Mouse (Mus musculus) spleen, adult 2 months (tissue): Measurements from ENCODE around the gene Nup54. TPM values are rescaled to one million over a fixed set of nuclear protein-coding genes. Genes with fewer than 3 reads are reported as not detected.

Experiments used
- DNase-seq, 2 experiments: peaks; one replicate each; pipeline versions ENCODE4 v3.0.0 to v3.0.0-alpha.2; 2012 to 2021; ENCODE audit warnings: low spot score in 2 of 2, low read depth in 1 of 2
- H3K27ac ChIP-seq: fragments of 200-500 bp; 2 replicates; pipeline ENCODE4 v1.5.1; 2012; ENCODE audit warnings: low read length, inconsistent platforms; ENCODE audit not compliant: insufficient read depth
- H3K27me3 ChIP-seq: fragments of 200-500 bp; 2 replicates; pipeline ENCODE4 v1.6.1; 2012; ENCODE audit warnings: mild to moderate bottlenecking, moderate library complexity, low read length, inconsistent platforms; ENCODE audit not compliant: control insufficient read depth, insufficient read depth
- H3K36me3 ChIP-seq: fragments of 200-500 bp; 2 replicates; pipeline ENCODE4 v1.6.1; 2012; ENCODE audit warnings: mild to moderate bottlenecking, low read length, inconsistent platforms; ENCODE audit not compliant: control insufficient read depth, insufficient read depth
- H3K4me1 ChIP-seq: fragments of 200-500 bp; 2 replicates; pipeline ENCODE4 v1.6.1; 2011; ENCODE audit warnings: inconsistent platforms; ENCODE audit not compliant: control insufficient read depth, insufficient read depth, insufficient read length
- H3K4me3 ChIP-seq: fragments of 200-500 bp; 2 replicates; pipeline ENCODE4 v1.5.1; 2011; ENCODE audit warnings: mild to moderate bottlenecking, inconsistent platforms; ENCODE audit not compliant: insufficient read depth, insufficient read length; ENCODE audit errors: extremely low read depth
- CTCF ChIP-seq: fragments of 200-500 bp; IDR thresholded peaks from 2 replicates; pipeline ENCODE4 v1.5.1; 2011; ENCODE audit warnings: mild to moderate bottlenecking, inconsistent platforms; ENCODE audit not compliant: insufficient read depth, insufficient read length, insufficient replicate concordance; ENCODE audit errors: extremely low read depth
- POLR2A ChIP-seq: fragments of 200-500 bp; IDR thresholded peaks from 2 replicates; pipeline ENCODE4 v1.6.1; 2011; ENCODE audit warnings: low read depth, low read length, inconsistent platforms
- WGBS: fragments of 180-500 bp; shearing (Covaris S2); methylation state at CpG from one replicate; pipeline ENCODE4 v1.1.7; 2018; 5-methylcytosine and 5-hydroxymethylcytosine counted together
- polyA plus RNA-seq: library from polyadenylated mRNA; depleted of rRNA; stranded (reverse); fragments of >200 nt; gene quantifications from 2 replicates; pipeline ENCODE4 v1.2.3, GENCODE M21; 2012

Gene Nup54
- polyA plus RNA-seq, 1 experiment, result 12.4 TPM

- H3K36me3 ChIP-seq, result no peaks in the 10 kb centered on the region
- 81% methylated on average over 8 of the region's 8 CpGs for WGBS
- no peak overlapping the region for H3K27ac ChIP-seq
- no peaks in the 10 kb centered on the region for H3K27me3 ChIP-seq
- TF ChIP-seq CTCF (no peak), POLR2A (no peak)
- no peak overlapping the region for H3K4me3 ChIP-seq
- DNase-seq, result no peak
- H3K4me1 ChIP-seq, result no peaks in the 10 kb centered on the region
Measured at GRCm38 (mm10) chr5:92390615-92391014, 44.4 kb downstream of the Nup54 start.

GRCm38 (mm10) chr5:92389977-92390376, 45.0 kb downstream of the Nup54 start:
- H3K27ac ChIP-seq, result no peak overlapping the region
- H3K4me1 ChIP-seq, result no peaks in the 10 kb centered on the region
- no peaks in the 10 kb centered on the region for H3K36me3 ChIP-seq
- H3K27me3 ChIP-seq, result no peaks in the 10 kb centered on the region
- TF ChIP-seq POLR2A, result no peak
- TF ChIP-seq CTCF, result no peak
- WGBS, result 77% methylated on average over 2 of the region's 2 CpGs
- no peak overlapping the region for H3K4me3 ChIP-seq
- DNase-seq, result no peak

GRCm38 (mm10) chr5:92387433-92387832, 47.6 kb downstream of the Nup54 start:
- H3K4me3 ChIP-seq, result no peak overlapping the region
- 84% methylated on average over 11 of the region's 11 CpGs for WGBS
- no peaks in the 10 kb centered on the region for H3K27me3 ChIP-seq
- H3K27ac ChIP-seq, result no peak overlapping the region
- no peaks in the 10 kb centered on the region for H3K4me1 ChIP-seq
- no peak for DNase-seq
- no peaks in the 10 kb centered on the region for H3K36me3 ChIP-seq
- TF ChIP-seq CTCF, result no peak
- TF ChIP-seq POLR2A, result no peak

- H3K36me3 ChIP-seq, result no peaks in the 10 kb centered on the region
- 23% methylated on average over 6 of the region's 6 CpGs for WGBS
- H3K27me3 ChIP-seq, result no peaks in the 10 kb centered on the region
- DNase-seq, result no peak
- no peak overlapping the region for H3K27ac ChIP-seq
- peaks cover under 1% of the 10 kb centered on the region; the same call in 1 of the 2 replicates for H3K4me1 ChIP-seq
- TF ChIP-seq POLR2A (no peak), CTCF (no peak)
- no peak overlapping the region for H3K4me3 ChIP-seq
Measured at GRCm38 (mm10) chr5:92386643-92387042, 48.4 kb downstream of the Nup54 start.

GRCm38 (mm10) chr5:92386102-92386501, 48.9 kb downstream of the Nup54 start:
- WGBS, result 74% methylated on average over 5 of the region's 5 CpGs
- Histone ChIP-seq H3K4me1 (peaks cover 2% of the 10 kb centered on the region; the same call in 1 of the 2 replicates), H3K27me3 (no peaks in the 10 kb centered on the region), H3K27ac (no peak overlapping the region), H3K36me3 (no peaks in the 10 kb centered on the region), H3K4me3 (no peak overlapping the region)
- DNase-seq, result no peak
- no peak for TF ChIP-seq POLR2A
- no peak for TF ChIP-seq CTCF

- no peak overlapping the region for H3K27ac ChIP-seq
- TF ChIP-seq CTCF (peak; percentile 22; the same call in 1 of the 2 replicates), POLR2A (no peak)
- H3K4me3 ChIP-seq, result no peak overlapping the region
- no peaks in the 10 kb centered on the region for H3K36me3 ChIP-seq
- peak in 1 of 2 experiments; percentile 17 for DNase-seq
- WGBS, result 58% methylated on average over 7 of the region's 7 CpGs
- H3K4me1 ChIP-seq, result peaks cover 2% of the 10 kb centered on the region; the same call in 1 of the 2 replicates
- H3K27me3 ChIP-seq, result no peaks in the 10 kb centered on the region
Measured at GRCm38 (mm10) chr5:92384855-92385254, 50.2 kb downstream of the Nup54 start.

- Histone ChIP-seq H3K4me1 (peaks cover 2% of the 10 kb centered on the region; the same call in 1 of the 2 replicates), H3K36me3 (no peaks in the 10 kb centered on the region), H3K27ac (no peak overlapping the region), H3K27me3 (no peaks in the 10 kb centered on the region), H3K4me3 (no peak overlapping the region)
- 81% methylated on average over 7 of the region's 7 CpGs for WGBS
- DNase-seq, result no peak
- no peak for TF ChIP-seq POLR2A
- no peak for TF ChIP-seq CTCF
Measured at GRCm38 (mm10) chr5:92383747-92384146, 51.3 kb downstream of the Nup54 start.
